Mouse (Mus musculus) limb, embryonic 12.5 days (tissue): ENCODE results near the gene Mr1. TPM values are rescaled to one million over a fixed set of nuclear protein-coding genes. Genes with fewer than 3 reads are reported as not detected.
A peak's percentile ranks its signal among the peaks of the same experiment; 100 is the strongest.
"Not testable (repeated sequence)": the region's sequence is repeated elsewhere in the genome, so short reads cannot be mapped to it uniquely, and the experiment has no call there.

Experiments
- ATAC-seq: fragments of 200-750 bp; cut with Nextera tagmentation; 2 replicates; pipeline ENCODE4 v1.8.0; 2017; ENCODE audit warnings: low read depth, moderate TSS enrichment; ENCODE audit not compliant: insufficient number of reproducible peaks, insufficient read depth, low FRiP score, low TSS enrichment
- H3K27ac ChIP-seq: fragments of 300-500 bp; sonication (generic); 2 replicates; pipeline ENCODE4 v1.5.1; 2016; ENCODE audit warnings: mild to moderate bottlenecking, moderate library complexity
- H3K27me3 ChIP-seq: fragments of 300-500 bp; sonication (generic); 2 replicates; pipeline ENCODE4 v1.6.1; 2016; ENCODE audit warnings: mild to moderate bottlenecking, moderate library complexity
- H3K36me3 ChIP-seq: fragments of 300-500 bp; sonication (generic); 2 replicates; pipeline ENCODE4 v1.6.1; 2016; ENCODE audit warnings: mild to moderate bottlenecking, moderate library complexity
- H3K4me1 ChIP-seq: fragments of 300-500 bp; sonication (generic); replicated peaks from 2 replicates; pipeline ENCODE4 v1.6.1; 2016
- H3K4me2 ChIP-seq: fragments of 300-500 bp; sonication (generic); 2 replicates; pipeline ENCODE4 v1.6.1; 2016; ENCODE audit warnings: mild to moderate bottlenecking, moderate library complexity
- H3K4me3 ChIP-seq: fragments of 300-500 bp; sonication (generic); replicated peaks from 2 replicates; pipeline ENCODE4 v1.5.1; 2016; ENCODE audit warnings: mild to moderate bottlenecking
- H3K9ac ChIP-seq: fragments of 300-500 bp; sonication (generic); replicated peaks from 2 replicates; pipeline ENCODE4 v1.6.1; 2016; ENCODE audit warnings: mild to moderate bottlenecking, moderate library complexity
- H3K9me3 ChIP-seq: fragments of 300-500 bp; sonication (generic); 2 replicates; pipeline ENCODE4 v1.6.1; 2016; ENCODE audit warnings: mild to moderate bottlenecking, moderate library complexity
- WGBS: fragments of 180-500 bp; shearing (Covaris S2); methylation state at CpG from one replicate; pipeline ENCODE4 v1.1.7; 2016; 5-methylcytosine and 5-hydroxymethylcytosine counted together
- polyA plus RNA-seq: library from polyadenylated mRNA; unstranded; fragments of >200 nt; fragmentation: Nextera tagmentation; extraction: Ambion mirVana; gene quantifications from 2 replicates; pipeline ENCODE4 v1.2.1, GENCODE M21; 2016

The Mr1 gene
- polyA plus RNA-seq = 4.0 and 5.0 TPM in 2 replicates

GRCm38 (mm10) chr1:155146572-155146980, at the start of gene Mr1:
Mr1 (minus strand) TSS chr1:155146814.
- no peaks in the 10 kb centered on the region for H3K36me3 ChIP-seq
- no peaks in the 10 kb centered on the region for H3K9me3 ChIP-seq
- peak within 1 kb of the TSS; percentile 47; the same call in 1 of the 2 replicates for H3K27ac ChIP-seq
- 44% methylated on average over 8 of the region's 8 CpGs for WGBS
- no peak within 1 kb of the TSS for H3K9ac ChIP-seq
- peaks cover 10% of the 10 kb centered on the region; the same call in 1 of the 2 replicates for H3K4me1 ChIP-seq
- ATAC-seq = peak; percentile 92
- H3K4me2 ChIP-seq = peak within 1 kb of the TSS; percentile 53
- no peaks in the 10 kb centered on the region for H3K27me3 ChIP-seq
- H3K4me3 ChIP-seq = peak within 1 kb of the TSS; percentile 37

GRCm38 (mm10) chr1:155192805-155193368, 46.3 kb upstream of the Mr1 start:
- ATAC-seq = no peak
- Histone ChIP-seq H3K27ac (no peak overlapping the region), H3K4me3 (no peak overlapping the region)

GRCm38 (mm10) chr1:155191671-155192070, 45.1 kb upstream of the Mr1 start:
- H3K4me1 ChIP-seq = 0 out of 2 replicates have a peak, but pooled peaks cover 5% of the 10 kb centered on the region
- H3K4me2 ChIP-seq = no peak overlapping the region
- H3K27me3 ChIP-seq = no peaks in the 10 kb centered on the region
- H3K9me3 ChIP-seq = no peaks in the 10 kb centered on the region
- ATAC-seq = no peak
- WGBS = 93% methylated on average over 2 of the region's 2 CpGs
- H3K4me3 ChIP-seq = no peak overlapping the region
- no peak overlapping the region for H3K9ac ChIP-seq
- H3K36me3 ChIP-seq = peaks cover 84% of the 10 kb centered on the region
- H3K27ac ChIP-seq = no peak overlapping the region

More at GRCm38 (mm10) chr1:155192805-155193368, 46.3 kb upstream of the Mr1 start:
- Histone ChIP-seq H3K4me2 (no peak overlapping the region), H3K4me1 (0 out of 2 replicates have a peak, but pooled peaks cover 4% of the 10 kb centered on the region), H3K9me3 (no peaks in the 10 kb centered on the region), H3K9ac (no peak overlapping the region), H3K36me3 (peaks cover 89% of the 10 kb centered on the region), H3K27me3 (no peaks in the 10 kb centered on the region)
- 76% methylated on average over 15 of the region's 15 CpGs for WGBS

GRCm38 (mm10) chr1:155191219-155191618, 44.6 kb upstream of the Mr1 start:
- no peak overlapping the region for H3K27ac ChIP-seq
- H3K4me2 ChIP-seq = no peak overlapping the region
- H3K36me3 ChIP-seq = peaks cover 80% of the 10 kb centered on the region
- H3K9ac ChIP-seq = no peak overlapping the region
- WGBS = 95% methylated on average over 8 of the region's 8 CpGs
- peaks cover 9% of the 10 kb centered on the region; the same call in 1 of the 2 replicates for H3K4me1 ChIP-seq
- H3K9me3 ChIP-seq = no peaks in the 10 kb centered on the region
- H3K4me3 ChIP-seq = no peak overlapping the region
- ATAC-seq = no peak
- no peaks in the 10 kb centered on the region for H3K27me3 ChIP-seq

- no peak overlapping the region for H3K4me3 ChIP-seq
- H3K9ac ChIP-seq = no peak overlapping the region
- no peak overlapping the region for H3K4me2 ChIP-seq
- H3K36me3 ChIP-seq = peaks cover 67% of the 10 kb centered on the region
- H3K27me3 ChIP-seq = no peaks in the 10 kb centered on the region
- 94% methylated on average over 4 of the region's 4 CpGs for WGBS
- H3K9me3 ChIP-seq = no peaks in the 10 kb centered on the region
- ATAC-seq = no peak
- H3K27ac ChIP-seq = no peak overlapping the region
- H3K4me1 ChIP-seq = peaks cover 9% of the 10 kb centered on the region; the same call in 1 of the 2 replicates
These were observed 42.0 kb upstream of the Mr1 start for GRCm38 (mm10) chr1:155188656-155189055.

- H3K4me1 ChIP-seq = peaks cover 5% of the 10 kb centered on the region; the same call in 1 of the 2 replicates
- WGBS = 81% methylated on average over 3 of the region's 3 CpGs
- H3K4me2 ChIP-seq = no peak overlapping the region
- H3K9ac ChIP-seq = no peak overlapping the region
- H3K36me3 ChIP-seq = peaks cover 65% of the 10 kb centered on the region
- no peak overlapping the region for H3K4me3 ChIP-seq
- no peaks in the 10 kb centered on the region for H3K9me3 ChIP-seq
- no peak for ATAC-seq
- H3K27me3 ChIP-seq = no peaks in the 10 kb centered on the region
- H3K27ac ChIP-seq = no peak overlapping the region
These were observed 37.6 kb upstream of the Mr1 start for GRCm38 (mm10) chr1:155184191-155184590.

GRCm38 (mm10) chr1:155178192-155178924, 31.7 kb upstream of the Mr1 start:
- 80% methylated on average over 2 of the region's 2 CpGs for WGBS

GRCm38 (mm10) chr1:155174424-155174823, 27.8 kb upstream of the Mr1 start:
- no peak overlapping the region for H3K4me2 ChIP-seq
- peaks cover 55% of the 10 kb centered on the region for H3K36me3 ChIP-seq
- no peak overlapping the region for H3K9ac ChIP-seq
- H3K9me3 ChIP-seq = no peaks in the 10 kb centered on the region
- no peaks in the 10 kb centered on the region for H3K4me1 ChIP-seq
- ATAC-seq = no peak
- no peak overlapping the region for H3K4me3 ChIP-seq
- H3K27ac ChIP-seq = no peak overlapping the region
- 89% methylated on average over 1 of the region's 1 CpGs for WGBS
- H3K27me3 ChIP-seq = no peaks in the 10 kb centered on the region

More at GRCm38 (mm10) chr1:155178192-155178924, 31.7 kb upstream of the Mr1 start:
- H3K4me1 ChIP-seq = no peaks in the 10 kb centered on the region
- no peaks in the 10 kb centered on the region for H3K27me3 ChIP-seq
- no peak overlapping the region for H3K9ac ChIP-seq
- H3K9me3 ChIP-seq = no peaks in the 10 kb centered on the region
- H3K4me3 ChIP-seq = no peak overlapping the region
- no peak for ATAC-seq
- no peak overlapping the region for H3K27ac ChIP-seq
- peaks cover 89% of the 10 kb centered on the region for H3K36me3 ChIP-seq
- no peak overlapping the region for H3K4me2 ChIP-seq

- not testable (repeated sequence) for ATAC-seq, H3K4me1 ChIP-seq, H3K27ac ChIP-seq, H3K9me3 ChIP-seq, H3K27me3 ChIP-seq, H3K9ac ChIP-seq, H3K4me3 ChIP-seq, H3K4me2 ChIP-seq
- WGBS = 94% methylated on average over 1 of the region's 1 CpGs
- H3K36me3 ChIP-seq = peaks cover 47% of the 10 kb centered on the region
These were observed 27.0 kb upstream of the Mr1 start for GRCm38 (mm10) chr1:155173644-155174016.

GRCm38 (mm10) chr1:155172895-155173643, 26.5 kb upstream of the Mr1 start:
- no peak overlapping the region for H3K27ac ChIP-seq
- H3K9ac ChIP-seq = 0 out of 2 replicates have a peak overlapping the region, but pooled peaks have one; percentile 8
- peaks cover 44% of the 10 kb centered on the region for H3K36me3 ChIP-seq
- no peak for ATAC-seq
- no peaks in the 10 kb centered on the region for H3K9me3 ChIP-seq
- WGBS = 87% methylated on average over 3 of the region's 3 CpGs
- no peak overlapping the region for H3K4me2 ChIP-seq
- H3K4me3 ChIP-seq = no peak overlapping the region
- H3K4me1 ChIP-seq = no peaks in the 10 kb centered on the region
- H3K27me3 ChIP-seq = no peaks in the 10 kb centered on the region

GRCm38 (mm10) chr1:155169935-155170334, 23.3 kb upstream of the Mr1 start:
- Histone ChIP-seq H3K27me3 (no peaks in the 10 kb centered on the region), H3K4me3 (no peak overlapping the region), H3K9me3 (no peaks in the 10 kb centered on the region), H3K36me3 (peaks cover 16% of the 10 kb centered on the region), H3K9ac (no peak overlapping the region), H3K4me2 (no peak overlapping the region), H3K4me1 (no peaks in the 10 kb centered on the region), H3K27ac (no peak overlapping the region)
- no peak for ATAC-seq
